Comparison of ENCODE assay signal across 11 mouse cellular contexts in the genomic region with DNA sequence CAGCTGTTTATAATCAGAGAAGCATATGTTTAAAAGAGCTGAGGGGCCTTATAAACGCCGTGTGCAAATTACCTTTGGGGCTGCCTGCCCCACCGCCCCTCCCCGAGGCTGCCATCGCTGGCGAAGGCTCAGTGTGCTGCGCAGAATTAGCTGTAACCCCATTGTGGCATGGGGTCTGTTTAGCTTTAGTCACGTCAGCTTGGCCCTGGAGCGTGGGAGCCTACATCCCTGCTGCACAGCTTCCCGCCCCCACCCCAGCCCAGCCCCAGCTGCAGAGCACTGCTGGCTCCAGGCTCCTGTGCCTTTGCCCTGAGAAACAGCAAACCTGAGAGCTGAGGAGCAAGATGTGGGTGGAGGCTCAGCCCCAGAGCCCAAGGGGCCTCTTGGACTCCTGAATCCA.
A peak's percentile ranks its signal among the peaks of the same experiment; 100 is the strongest.
DNase-seq lines count a peak whose midpoint lies in the region; ATAC-seq and TF ChIP-seq lines count a peak whose summit lies in the region.
"Had no signal": no experiment of that assay in that cellular context is flagged by ENCODE, and none has a peak within 500 bp of the region (broad histone marks: within the 10 kb centered on the region; RNA-seq: fewer than 3 reads in every experiment).

No protein-coding gene starts in this region.

- DNase-seq in heart, postnatal 14 days = no peak
- DNase-seq in lung, postnatal 0 days (ENCODE audit: low spot score) = no peak
- no peak for DNase-seq in lung, postnatal 36 days
- peak; percentile 76 for DNase-seq in limb, embryonic 10.5 days (ENCODE audit: low spot score)
- no peak for DNase-seq in kidney, postnatal 10 days
- DNase-seq in right cerebral cortex, postnatal 4 days = no peak
- DNase-seq: adrenal gland, adult 2 months; B cell, adult 2 months had no signal

- peaks cover 60% of the 10 kb centered on the region for H3K4me1 ChIP-seq in heart, embryonic 13.5 days
- H3K4me1 ChIP-seq in lung, postnatal 0 days (ENCODE audit: insufficient read depth, low read depth, low read length) = no peaks in the 10 kb centered on the region; the same call in 1 of the 2 replicates
- H3K4me1 ChIP-seq in limb, embryonic 10.5 days = peaks cover 46% of the 10 kb centered on the region
- H3K4me1 ChIP-seq in stomach, embryonic 15.5 days = peaks cover 28% of the 10 kb centered on the region

- H3K9ac ChIP-seq in heart, embryonic 13.5 days = peak overlapping the region; percentile 62
- H3K9ac ChIP-seq in lung, postnatal 0 days (replicated peaks; ENCODE audit: low read depth) = no peak overlapping the region
- H3K9ac ChIP-seq in stomach, embryonic 15.5 days = no peak overlapping the region

- TF ChIP-seq EP300 in lung, postnatal 0 days (IDR thresholded peaks at IDR 0.05) = no peak

- no peak overlapping the region for H3K4me2 ChIP-seq in heart, embryonic 13.5 days
- H3K4me2 ChIP-seq in lung, postnatal 0 days (replicated peaks; ENCODE audit: low read depth, low read length) = no peak overlapping the region
- H3K4me2 ChIP-seq in stomach, embryonic 15.5 days = peak overlapping the region; percentile 24; the same call in 1 of the 2 replicates
- H3K4me2 ChIP-seq: heart, embryonic 11.5 days had no signal

- H3K27ac ChIP-seq in heart, embryonic 13.5 days (replicated peaks) = peak overlapping the region; percentile 58
- no peak overlapping the region for H3K27ac ChIP-seq in lung, postnatal 0 days (ENCODE audit: low read length)
- H3K27ac ChIP-seq in limb, embryonic 10.5 days = peak overlapping the region; percentile 69
- H3K27ac ChIP-seq in stomach, embryonic 15.5 days = peak overlapping the region; percentile 59

- no peak for ATAC-seq in heart, embryonic 13.5 days (ENCODE audit: extremely low read depth, insufficient number of reproducible peaks, low FRiP score, low TSS enrichment)
- ATAC-seq in lung, postnatal 0 days = peak; percentile 57
- ATAC-seq in stomach, embryonic 15.5 days (ENCODE audit: insufficient read depth, low FRiP score, low read depth) = peak; percentile 66; the same call in 1 of the 2 replicates

- no peaks in the 10 kb centered on the region for H3K27me3 ChIP-seq in heart, embryonic 13.5 days (replicated peaks)
- no peaks in the 10 kb centered on the region for H3K27me3 ChIP-seq in lung, postnatal 0 days (replicated peaks; ENCODE audit: insufficient read depth, low read length)
- no peaks in the 10 kb centered on the region for H3K27me3 ChIP-seq in limb, embryonic 10.5 days (ENCODE audit: low read depth, poor library complexity, severe bottlenecking)
- H3K27me3 ChIP-seq in stomach, embryonic 15.5 days (replicated peaks) = no peaks in the 10 kb centered on the region

- WGBS in heart, embryonic 13.5 days = 51% methylated on average over 10 of the region's 10 CpGs
- 55% methylated on average over 10 of the region's 10 CpGs for WGBS in lung, postnatal 0 days
- 25% methylated on average over 10 of the region's 10 CpGs for WGBS in limb, embryonic 10.5 days
- WGBS in stomach, embryonic 15.5 days = 30% methylated on average over 10 of the region's 10 CpGs

- no peak overlapping the region for H3K4me3 ChIP-seq in heart, embryonic 13.5 days
- no peak overlapping the region for H3K4me3 ChIP-seq in lung, postnatal 0 days (ENCODE audit: low read depth, low read length)
- H3K4me3 ChIP-seq in limb, embryonic 10.5 days = peak overlapping the region; percentile 11; the same call in 1 of the 2 replicates
- no peak overlapping the region for H3K4me3 ChIP-seq in stomach, embryonic 15.5 days (replicated peaks)

- no peak for TF ChIP-seq CTCF in lung, postnatal 0 days (IDR thresholded peaks at IDR 0.05)

- intact Hi-C loops in heart, postnatal 14 days (cut with DNase I) = no loop called here

- H3K9me3 ChIP-seq in heart, embryonic 13.5 days = no peaks in the 10 kb centered on the region
- no peaks in the 10 kb centered on the region for H3K9me3 ChIP-seq in lung, postnatal 0 days (ENCODE audit: low read length)
- no peaks in the 10 kb centered on the region for H3K9me3 ChIP-seq in limb, embryonic 10.5 days (replicated peaks)
- H3K9me3 ChIP-seq in stomach, embryonic 15.5 days = no peaks in the 10 kb centered on the region

- H3K36me3 ChIP-seq in heart, embryonic 13.5 days = no peaks in the 10 kb centered on the region
- no peaks in the 10 kb centered on the region for H3K36me3 ChIP-seq in lung, postnatal 0 days (ENCODE audit: insufficient read depth, low read length)
- no peaks in the 10 kb centered on the region for H3K36me3 ChIP-seq in limb, embryonic 10.5 days
- H3K36me3 ChIP-seq in stomach, embryonic 15.5 days = no peaks in the 10 kb centered on the region
